Mouse (Mus musculus) bone marrow, adult 2 months (tissue): ENCODE results near the gene Man2b2. TPM values are rescaled to one million over a fixed set of nuclear protein-coding genes. Genes with fewer than 3 reads are reported as not detected.
A peak's percentile ranks its signal among the peaks of the same experiment; 100 is the strongest.

Experiments
- H3K27ac ChIP-seq: fragments of 200-500 bp; 2 replicates; pipeline ENCODE4 v1.5.1; 2012; ENCODE audit warnings: low read depth, mild to moderate bottlenecking, control low read depth, inconsistent platforms, low read length; ENCODE audit not compliant: control insufficient read depth, poor library complexity, insufficient read depth
- H3K4me1 ChIP-seq: fragments of 200-500 bp; 2 replicates; pipeline ENCODE4 v1.6.1; 2011; ENCODE audit warnings: low read length; ENCODE audit not compliant: control insufficient read depth, insufficient read depth
- H3K4me3 ChIP-seq: fragments of 200-500 bp; replicated peaks from 2 replicates; pipeline ENCODE3; 2011; ENCODE audit warnings: mild to moderate bottlenecking, low read depth, low read length, control low read depth; ENCODE audit not compliant: control insufficient read depth
- CTCF ChIP-seq: fragments of 200-500 bp; IDR thresholded peaks from 2 replicates; pipeline ENCODE4 v1.5.1; 2011; ENCODE audit warnings: low read length, control low read depth; ENCODE audit not compliant: control insufficient read depth, insufficient read depth
- POLR2A ChIP-seq: fragments of 200-500 bp; IDR thresholded peaks from 2 replicates; pipeline ENCODE4 v1.6.1; 2011; ENCODE audit warnings: low read depth, mild to moderate bottlenecking, control low read depth, low read length, borderline replicate concordance; ENCODE audit not compliant: control insufficient read depth
- WGBS: fragments of 180-500 bp; shearing (Covaris S2); methylation state at CpG from one replicate; pipeline ENCODE4 v1.1.7; 2018; 5-methylcytosine and 5-hydroxymethylcytosine counted together
- polyA plus RNA-seq: library from polyadenylated mRNA; stranded (reverse); fragments of >200 nt; gene quantifications from 2 replicates; pipeline ENCODE4 v1.2.4, GENCODE M21; 2011; ENCODE audit warnings: low replicate concordance; ENCODE audit not compliant: missing spikeins, insufficient read depth, insufficient read length

Man2b2 gene
- polyA plus RNA-seq, 1 experiment: 16.5 TPM

DNA sequence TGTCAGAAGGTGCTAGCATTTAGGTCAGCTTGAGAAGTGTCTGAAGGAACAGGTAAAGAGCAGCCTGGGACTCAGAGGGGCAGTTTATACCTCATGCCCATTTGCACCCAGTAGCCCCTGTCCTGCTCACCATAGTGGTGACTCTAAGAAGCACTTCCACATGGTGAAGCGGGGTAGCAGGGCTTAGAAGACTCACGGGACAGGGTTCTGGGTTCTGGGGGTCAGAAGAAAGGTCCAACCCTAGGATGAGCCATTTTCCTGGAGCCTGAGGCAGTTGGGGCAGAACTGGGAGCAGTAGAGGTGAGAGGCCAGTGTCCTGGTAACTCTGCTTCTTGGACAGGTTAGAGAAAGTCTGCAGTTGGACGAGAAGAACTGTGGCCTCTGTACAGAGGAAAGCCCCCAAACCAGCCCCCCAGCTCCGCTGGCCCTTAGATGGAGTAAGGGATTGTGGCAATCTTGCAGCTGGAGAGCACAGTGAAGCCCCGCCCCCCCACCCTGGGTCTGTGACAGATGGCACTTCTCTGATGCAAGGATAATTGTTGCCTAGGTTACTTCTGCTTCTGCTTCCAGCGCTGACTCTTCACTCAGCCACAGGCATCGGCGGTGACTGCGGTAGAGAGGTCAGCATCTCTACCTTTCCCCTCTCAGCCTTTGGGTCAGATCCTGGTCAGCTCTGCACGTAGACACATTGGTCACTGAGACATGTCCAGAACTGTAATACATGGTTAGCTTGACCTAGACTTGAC is 63.3 kb downstream of the Man2b2 start:
- WGBS: 20% methylated on average over 10 of the region's 10 CpGs

DNA sequence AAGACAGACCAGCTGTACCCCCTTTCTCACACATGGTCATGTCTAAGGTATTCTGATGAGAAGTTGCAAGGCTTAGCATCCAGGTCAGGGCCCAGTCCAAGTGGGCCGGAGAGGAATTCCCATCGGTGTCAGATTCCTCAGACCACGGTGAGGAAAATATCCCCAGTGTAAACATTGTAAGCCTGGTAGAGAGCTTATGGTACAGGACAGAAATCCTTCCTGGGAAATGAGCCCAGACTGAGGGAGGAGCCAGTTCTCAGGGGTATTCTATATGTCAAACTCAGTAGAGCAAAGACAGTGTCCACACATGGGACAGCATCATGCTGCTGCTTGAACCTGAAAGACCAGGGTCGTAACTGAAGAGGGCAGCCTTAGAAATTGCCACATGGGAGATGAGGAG is 70.6 kb downstream of the Man2b2 start:
- WGBS: 73% methylated on average over 4 of the region's 4 CpGs

More for the DNA sequence above, 63.3 kb downstream of the Man2b2 start:
- Histone ChIP-seq H3K4me3 (no peak overlapping the region), H3K4me1 (peaks cover 1% of the 10 kb centered on the region; the same call in 1 of the 2 replicates), H3K27ac (no peak overlapping the region)
- TF ChIP-seq CTCF (no peak), POLR2A (no peak)

DNA sequence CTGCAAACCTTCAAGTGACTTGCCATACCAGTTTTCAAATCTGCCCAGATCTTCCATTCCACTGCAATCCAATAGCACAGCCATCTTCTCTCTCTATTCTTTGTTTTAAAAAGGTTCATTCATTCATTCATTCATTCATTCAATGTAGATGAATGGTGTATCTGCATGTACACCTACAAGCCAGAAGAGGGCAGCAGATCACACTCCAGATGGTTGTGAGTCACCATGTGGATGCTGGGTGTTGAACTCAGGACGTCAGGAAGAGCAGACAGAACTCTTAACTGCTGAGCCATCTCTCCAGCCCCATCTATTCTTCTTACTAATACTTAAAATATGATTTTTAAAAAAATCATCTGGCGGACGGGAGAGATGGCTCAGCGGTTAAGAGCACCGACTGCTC is 73.4 kb downstream of the Man2b2 start:
- H3K4me1 ChIP-seq: no peaks in the 10 kb centered on the region
- no peak overlapping the region for H3K27ac ChIP-seq
- no peak for TF ChIP-seq POLR2A
- TF ChIP-seq CTCF: peak; percentile 67
- no peak overlapping the region for H3K4me3 ChIP-seq
- 66% methylated on average over 5 of the region's 5 CpGs for WGBS

More for the DNA sequence above, 70.6 kb downstream of the Man2b2 start:
- no peak for TF ChIP-seq CTCF
- TF ChIP-seq POLR2A: no peak
- Histone ChIP-seq H3K4me3 (no peak overlapping the region), H3K27ac (no peak overlapping the region), H3K4me1 (no peaks in the 10 kb centered on the region)

Other genes with a start within 250 kb of the Man2b2 start
- gene Tbc1d14, start 237.4 kb downstream of the Man2b2 start, polyA plus RNA-seq: 7.5 and 34.7 TPM in 2 replicates
- gene D5Ertd579e, start 134.6 kb downstream of the Man2b2 start, polyA plus RNA-seq: 23.9 and 28.6 TPM in 2 replicates
- 13.6 and 14.4 TPM in 2 replicates for gene Bloc1s4, start 82.0 kb downstream of the Man2b2 start, polyA plus RNA-seq
- gene Mrfap1, start 33.9 kb downstream of the Man2b2 start, polyA plus RNA-seq: 122 and 153 TPM in 2 replicates
- 0.60 TPM in 1 of 2 replicates, not detected in the other for gene Ppp2r2c, start 37.9 kb upstream of the Man2b2 start, polyA plus RNA-seq
- gene Wfs1, start 158.6 kb upstream of the Man2b2 start, polyA plus RNA-seq: 2.0 and 3.7 TPM in 2 replicates